Mouse (Mus musculus) brain, embryonic 14.5 days (tissue): ENCODE measurements at regions not wholly inside any gene's neighbourhood (a gene's known extent, or its start where the extent isn't known, plus 50 kb on each side); places are given as distances from the start of the nearest gene placed in this dataset.

ENCODE experiments used
- CTCF ChIP-seq: fragments of 200-500 bp; IDR thresholded peaks from 2 replicates; pipeline ENCODE4 v1.5.1; 2012; ENCODE audit warnings: inconsistent platforms, mild to moderate bottlenecking, moderate library complexity, borderline replicate concordance; ENCODE audit not compliant: insufficient read depth, insufficient read length; ENCODE audit errors: extremely low read depth
- POLR2A ChIP-seq: fragments of 200-500 bp; IDR thresholded peaks from 2 replicates; pipeline ENCODE4 v1.6.1; 2012; ENCODE audit warnings: mild to moderate bottlenecking, inconsistent platforms, borderline replicate concordance; ENCODE audit not compliant: poor library complexity, insufficient read depth, insufficient read length, severe bottlenecking; ENCODE audit errors: extremely low read depth

DNA sequence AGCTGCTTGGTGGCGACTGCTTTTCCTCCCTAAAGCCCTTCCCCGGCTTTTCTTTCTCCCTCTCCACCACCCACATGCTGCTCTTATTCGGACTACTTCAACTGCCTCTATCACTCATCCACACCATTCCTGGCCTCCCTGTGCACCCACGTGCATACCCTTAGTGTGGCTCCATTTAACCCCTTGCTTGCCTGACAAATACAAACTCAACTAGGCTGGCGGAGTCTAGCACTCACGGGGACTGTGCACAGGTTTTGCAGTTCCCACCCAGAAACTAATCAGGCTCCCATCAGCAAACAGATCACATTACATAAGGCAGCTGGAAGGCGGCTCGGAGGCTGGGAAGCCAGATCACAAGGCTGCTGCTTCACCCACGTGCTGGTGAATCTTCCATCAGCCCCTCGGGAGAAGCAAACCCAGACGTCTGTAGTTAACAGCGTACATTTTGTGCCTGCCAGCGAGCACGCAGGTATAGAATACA is 287.0 kb upstream of the Rps6ka3 start:
- TF ChIP-seq CTCF (no peak), POLR2A (no peak)
